Mouse (Mus musculus): ENCODE measurements around the gene Phactr1.

DNA sequence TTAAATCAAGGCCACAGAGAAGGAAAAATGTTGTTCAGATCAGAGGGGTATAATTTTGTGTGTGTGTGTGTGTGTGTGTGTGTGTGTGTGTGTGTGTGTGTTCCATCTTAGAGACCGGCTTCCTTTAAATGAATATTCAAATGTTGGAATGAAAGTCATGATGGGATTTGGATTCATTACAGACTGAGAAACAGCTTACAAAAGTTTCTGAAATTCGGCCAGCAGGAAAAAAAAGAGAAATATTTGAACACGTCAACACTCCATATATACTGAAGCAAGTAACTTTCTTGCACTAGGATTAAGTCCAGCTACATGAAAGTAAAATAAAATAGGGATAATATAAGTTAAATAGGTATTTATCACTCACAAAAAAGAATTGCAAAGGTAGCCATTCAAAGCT lies 259.8 kb downstream of the Phactr1 start:
- TF ChIP-seq GATA1 (IDR thresholded peaks at IDR 0.05; ENCODE audit: low read length) (no peak), TAL1 (IDR thresholded peaks at IDR 0.05; ENCODE audit: low read length) (no peak)

All from erythroblast, embryonic 14.5 days (primary cell).